Mouse (Mus musculus) embryonic facial prominence, embryonic 14.5 days (tissue): Measurements from ENCODE around the gene Tdrd12. TPM values are rescaled to one million over a fixed set of nuclear protein-coding genes. Genes with fewer than 3 reads are reported as not detected.

Experiments used
- ATAC-seq: fragments of 200-750 bp; cut with Nextera tagmentation; 2 replicates; pipeline ENCODE4 v1.8.0; 2017; ENCODE audit warnings: low read depth, moderate number of reproducible peaks, moderate TSS enrichment
- DNase-seq: peaks from one replicate; pipeline ENCODE4 v3.0.0-alpha.2; 2015; ENCODE audit warnings: low spot score
- H3K27ac ChIP-seq: fragments of 300-500 bp; sonication (generic); replicated peaks from 2 replicates; pipeline ENCODE4 v1.5.1; 2014; ENCODE audit warnings: low read depth, mild to moderate bottlenecking, low read length, moderate library complexity
- H3K27me3 ChIP-seq: fragments of 300-500 bp; sonication (generic); replicated peaks from 2 replicates; pipeline ENCODE4 v1.6.1; 2014; ENCODE audit warnings: low read length; ENCODE audit not compliant: control insufficient read depth, insufficient read depth
- H3K36me3 ChIP-seq: fragments of 300-500 bp; sonication (generic); 2 replicates; pipeline ENCODE4 v1.6.1; 2014; ENCODE audit warnings: low read length, mixed read lengths; ENCODE audit not compliant: control insufficient read depth, insufficient read depth
- H3K4me1 ChIP-seq: fragments of 300-500 bp; sonication (generic); 2 replicates; pipeline ENCODE4 v1.6.1; 2014; ENCODE audit warnings: antibody characterized with exemption, low read length; ENCODE audit not compliant: control insufficient read depth, insufficient read depth
- H3K4me2 ChIP-seq: fragments of 300-500 bp; sonication (generic); 2 replicates; pipeline ENCODE4 v1.6.1; 2014; ENCODE audit warnings: low read depth, mild to moderate bottlenecking, low read length, moderate library complexity, mixed read lengths
- H3K4me3 ChIP-seq: fragments of 300-500 bp; sonication (generic); 2 replicates; pipeline ENCODE4 v1.5.1; 2014; ENCODE audit warnings: low read depth, mild to moderate bottlenecking, low read length
- H3K9ac ChIP-seq: fragments of 300-500 bp; sonication (generic); 2 replicates; pipeline ENCODE4 v1.6.1; 2014; ENCODE audit warnings: low read depth, mild to moderate bottlenecking, low read length, moderate library complexity, mixed read lengths
- H3K9me3 ChIP-seq: fragments of 300-500 bp; sonication (generic); 2 replicates; pipeline ENCODE4 v1.6.1; 2016; ENCODE audit warnings: low read length; ENCODE audit not compliant: control insufficient read depth
- WGBS: fragments of 180-500 bp; shearing (Covaris S2); extraction: QIAGEN DNeasy Blood & Tissue Kit; methylation state at CpG from one replicate; pipeline ENCODE4 v1.1.7; 2014; 5-methylcytosine and 5-hydroxymethylcytosine counted together
- polyA plus RNA-seq: library from polyadenylated mRNA; unstranded; fragments of >200 nt; fragmentation: Nextera tagmentation; extraction: Ambion mirVana; gene quantifications from 2 replicates; pipeline ENCODE4 v1.2.1, GENCODE M21; 2014

Gene Tdrd12
- polyA plus RNA-seq, 1 experiment from 2014 or later, result 0.17 TPM

- H3K4me3 ChIP-seq, result no peak within 1 kb of the TSS
- 0 out of 2 replicates have a peak, but pooled peaks cover 7% of the 10 kb centered on the region for H3K4me1 ChIP-seq
- no peaks in the 10 kb centered on the region for H3K36me3 ChIP-seq
- no peaks in the 10 kb centered on the region for H3K9me3 ChIP-seq
- no peak within 1 kb of the TSS for H3K27ac ChIP-seq
- ATAC-seq, result 0 out of 2 replicates have a peak, but pooled peaks have one; percentile 18
- WGBS, result 25% methylated on average over 13 of the region's 15 CpGs
- DNase-seq, result peak; percentile 40
- no peaks in the 10 kb centered on the region for H3K27me3 ChIP-seq
- H3K9ac ChIP-seq, result no peak within 1 kb of the TSS
- no peak within 1 kb of the TSS for H3K4me2 ChIP-seq
Measured at GRCm38 (mm10) chr7:35447996-35448846, 89.3 kb downstream of the Tdrd12 start, which contains the start of gene Slc7a9. TSS of gene Slc7a9 (plus strand) at chr7:35448796.

- WGBS, result 31% methylated on average over 4 of the region's 4 CpGs
- 0 out of 2 replicates have a peak, but pooled peaks cover 7% of the 10 kb centered on the region for H3K4me1 ChIP-seq
- no peaks in the 10 kb centered on the region for H3K36me3 ChIP-seq
Measured at GRCm38 (mm10) chr7:35447501-35447900, 90.0 kb downstream of the Tdrd12 start.

GRCm38 (mm10) chr7:35435266-35435665, 102.3 kb downstream of the Tdrd12 start:
- no peak overlapping the region for H3K4me3 ChIP-seq
- peaks cover 75% of the 10 kb centered on the region for H3K36me3 ChIP-seq
- WGBS, result 81% methylated on average over 9 of the region's 9 CpGs
- H3K4me1 ChIP-seq, result no peaks in the 10 kb centered on the region
- H3K27ac ChIP-seq, result no peak overlapping the region
- no peak overlapping the region for H3K9ac ChIP-seq
- no peaks in the 10 kb centered on the region for H3K27me3 ChIP-seq
- no peak overlapping the region for H3K4me2 ChIP-seq
- no peak for DNase-seq
- H3K9me3 ChIP-seq, result no peaks in the 10 kb centered on the region
- no peak for ATAC-seq

More at GRCm38 (mm10) chr7:35447501-35447900, 90.0 kb downstream of the Tdrd12 start:
- no peak overlapping the region for H3K4me2 ChIP-seq
- no peak overlapping the region for H3K9ac ChIP-seq
- ATAC-seq, result no peak
- no peaks in the 10 kb centered on the region for H3K9me3 ChIP-seq
- DNase-seq, result no peak
- H3K27me3 ChIP-seq, result no peaks in the 10 kb centered on the region
- no peak overlapping the region for H3K4me3 ChIP-seq
- no peak overlapping the region for H3K27ac ChIP-seq

GRCm38 (mm10) chr7:35428146-35428545, 109.4 kb downstream of the Tdrd12 start:
- Histone ChIP-seq H3K4me2 (no peak overlapping the region), H3K27me3 (no peaks in the 10 kb centered on the region), H3K4me3 (no peak overlapping the region), H3K9me3 (no peaks in the 10 kb centered on the region), H3K27ac (no peak overlapping the region), H3K4me1 (no peaks in the 10 kb centered on the region), H3K36me3 (peaks cover 88% of the 10 kb centered on the region), H3K9ac (no peak overlapping the region)
- WGBS, result 94% methylated on average over 10 of the region's 10 CpGs
- DNase-seq (no peak), ATAC-seq (no peak)

- H3K27me3 ChIP-seq, result no peaks in the 10 kb centered on the region
- no peaks in the 10 kb centered on the region for H3K4me1 ChIP-seq
- DNase-seq (no peak), ATAC-seq (no peak)
- no peaks in the 10 kb centered on the region for H3K9me3 ChIP-seq
- H3K4me3 ChIP-seq, result no peak overlapping the region
- no peak overlapping the region for H3K9ac ChIP-seq
- H3K27ac ChIP-seq, result no peak overlapping the region
- no peak overlapping the region for H3K4me2 ChIP-seq
- peaks cover 84% of the 10 kb centered on the region for H3K36me3 ChIP-seq
- WGBS, result 89% methylated on average over 10 of the region's 10 CpGs
Measured at GRCm38 (mm10) chr7:35423071-35423470, 114.5 kb downstream of the Tdrd12 start.

Other genes with a start within 250 kb of the Tdrd12 start
- 13.7 and 17.6 TPM in 2 replicates for gene Gpatch1, start 219.3 kb downstream of the Tdrd12 start, polyA plus RNA-seq
- 3.8 and 4.0 TPM in 2 replicates for gene Rhpn2, start 203.6 kb downstream of the Tdrd12 start, polyA plus RNA-seq
- 11.3 and 12.5 TPM in 2 replicates for gene Faap24, start 140.9 kb downstream of the Tdrd12 start, polyA plus RNA-seq
- gene Cep89, start 140.7 kb downstream of the Tdrd12 start, polyA plus RNA-seq, result 27.8 and 29.7 TPM in 2 replicates
- gene Slc7a9, start 88.9 kb downstream of the Tdrd12 start, polyA plus RNA-seq, result 0.14 and 0.42 TPM in 2 replicates
- 57.3 and 59.0 TPM in 2 replicates for gene Nudt19, start 18.6 kb upstream of the Tdrd12 start, polyA plus RNA-seq
- 0.17 and 0.22 TPM in 2 replicates for gene Rgs9bp, start 47.8 kb upstream of the Tdrd12 start, polyA plus RNA-seq
- gene Ankrd27, start 48.5 kb upstream of the Tdrd12 start, polyA plus RNA-seq, result 42.0 and 46.3 TPM in 2 replicates
- gene Pdcd5, start 109.8 kb upstream of the Tdrd12 start, polyA plus RNA-seq, result 272 and 275 TPM in 2 replicates
- 34.9 and 38.9 TPM in 2 replicates for gene Dpy19l3, start 216.7 kb upstream of the Tdrd12 start, polyA plus RNA-seq